Mouse (Mus musculus): ENCODE results near the gene Rgs8.

The Rgs8 gene

GRCm38 (mm10) chr1:153673900-153674299 lies 21.1 kb downstream of the Rgs8 start:
- DNase-seq (ENCODE audit: low spot score in 2 of 2): no peak

- no peak for DNase-seq (ENCODE audit: low spot score in 2 of 2)
Observed at GRCm38 (mm10) chr1:153675591-153675990, 22.8 kb downstream of the Rgs8 start.

DNA sequence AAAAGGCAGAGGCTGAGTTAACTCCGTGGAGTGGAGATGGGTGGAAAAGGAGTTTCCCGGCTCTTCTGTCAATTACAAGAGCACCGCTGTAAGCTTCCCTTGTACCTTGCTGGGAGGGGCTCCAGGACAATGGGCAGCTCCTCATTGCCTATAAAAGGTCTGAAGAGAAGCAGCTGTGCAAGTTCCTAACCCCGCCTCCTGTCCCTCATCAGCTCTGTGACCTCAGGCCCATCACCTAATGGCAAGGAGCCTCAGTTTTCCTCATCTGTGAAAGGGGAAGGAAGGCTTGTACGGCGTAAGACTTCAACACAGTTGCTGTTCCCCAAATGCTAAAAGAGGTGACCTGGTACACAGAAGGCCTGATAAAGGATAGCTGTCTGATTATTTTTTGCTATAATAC lies 24.8 kb downstream of the Rgs8 start:
- DNase-seq (ENCODE audit: low spot score in 2 of 2): no peak

DNA sequence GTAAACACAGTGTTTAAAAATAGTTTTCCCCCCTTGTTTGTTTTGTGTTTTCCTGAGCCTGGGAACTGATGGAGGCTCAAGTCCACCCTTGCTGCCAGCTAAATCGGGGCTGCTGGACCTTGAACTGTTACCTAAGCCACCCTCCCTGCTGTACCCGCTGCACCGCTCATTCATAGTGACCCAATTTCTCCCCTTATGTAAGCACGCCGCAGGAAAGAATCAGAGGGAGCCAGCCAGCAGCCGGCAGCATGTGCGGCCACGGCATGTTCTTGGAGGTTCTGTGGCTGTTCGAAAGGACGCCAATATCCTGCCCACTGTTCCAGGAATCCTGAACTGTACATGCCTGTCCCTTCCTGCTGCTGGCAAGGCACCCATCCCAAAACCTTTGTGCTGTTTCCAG lies 26.3 kb downstream of the Rgs8 start:
- DNase-seq (ENCODE audit: low spot score in 2 of 2): no peak

DNA sequence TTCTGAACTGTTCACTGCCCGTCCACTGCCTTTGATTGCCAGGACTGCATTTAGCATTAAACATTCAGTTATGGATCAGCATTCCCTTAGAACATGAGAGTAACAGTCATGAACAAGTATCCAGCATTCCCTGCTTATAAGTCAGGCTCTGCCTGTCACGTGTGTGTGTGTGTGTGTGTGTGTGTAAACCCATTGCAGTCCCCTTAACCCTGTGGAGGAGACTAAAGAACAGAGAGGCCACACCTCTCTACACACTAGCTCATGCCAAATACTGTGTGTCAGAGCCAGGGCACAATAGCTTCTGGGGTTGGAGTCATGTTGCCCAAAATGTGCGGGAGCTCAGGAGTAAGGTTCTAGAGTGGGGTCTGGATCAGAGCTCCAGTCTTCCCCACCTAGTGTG lies 26.8 kb downstream of the Rgs8 start:
- no peak for DNase-seq (ENCODE audit: low spot score in 2 of 2)

GRCm38 (mm10) chr1:153680363-153680762 lies 27.5 kb downstream of the Rgs8 start:
- no peak for DNase-seq (ENCODE audit: low spot score in 2 of 2)

- no peak for DNase-seq (ENCODE audit: low spot score in 2 of 2)
Observed at GRCm38 (mm10) chr1:153681036-153681435, 28.2 kb downstream of the Rgs8 start.

- DNase-seq (ENCODE audit: low spot score in 2 of 2): no peak
Observed at GRCm38 (mm10) chr1:153683190-153683589, 30.4 kb downstream of the Rgs8 start.

- no peak for DNase-seq (ENCODE audit: low spot score in 2 of 2)
Observed at GRCm38 (mm10) chr1:153685630-153686029, 32.8 kb downstream of the Rgs8 start.

DNA sequence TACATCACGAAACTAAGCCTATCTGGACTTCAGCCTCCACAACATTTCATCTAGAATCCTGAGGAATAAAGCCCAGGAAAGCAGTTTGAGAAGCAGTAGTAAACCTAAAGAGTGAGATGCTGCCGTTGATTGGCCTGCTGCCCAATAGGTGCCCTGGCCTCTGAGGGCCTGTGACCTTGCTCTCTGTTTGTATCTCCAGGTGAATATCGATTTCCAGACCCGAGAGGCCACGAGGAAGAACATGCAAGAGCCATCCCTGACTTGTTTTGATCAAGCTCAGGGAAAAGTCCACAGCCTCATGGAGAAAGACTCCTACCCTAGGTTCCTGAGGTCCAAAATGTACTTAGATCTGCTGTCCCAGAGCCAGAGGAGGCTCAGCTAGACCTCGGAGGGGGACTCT lies 39.7 kb downstream of the Rgs8 start:
- no peak for DNase-seq (ENCODE audit: low spot score in 2 of 2)

DNA sequence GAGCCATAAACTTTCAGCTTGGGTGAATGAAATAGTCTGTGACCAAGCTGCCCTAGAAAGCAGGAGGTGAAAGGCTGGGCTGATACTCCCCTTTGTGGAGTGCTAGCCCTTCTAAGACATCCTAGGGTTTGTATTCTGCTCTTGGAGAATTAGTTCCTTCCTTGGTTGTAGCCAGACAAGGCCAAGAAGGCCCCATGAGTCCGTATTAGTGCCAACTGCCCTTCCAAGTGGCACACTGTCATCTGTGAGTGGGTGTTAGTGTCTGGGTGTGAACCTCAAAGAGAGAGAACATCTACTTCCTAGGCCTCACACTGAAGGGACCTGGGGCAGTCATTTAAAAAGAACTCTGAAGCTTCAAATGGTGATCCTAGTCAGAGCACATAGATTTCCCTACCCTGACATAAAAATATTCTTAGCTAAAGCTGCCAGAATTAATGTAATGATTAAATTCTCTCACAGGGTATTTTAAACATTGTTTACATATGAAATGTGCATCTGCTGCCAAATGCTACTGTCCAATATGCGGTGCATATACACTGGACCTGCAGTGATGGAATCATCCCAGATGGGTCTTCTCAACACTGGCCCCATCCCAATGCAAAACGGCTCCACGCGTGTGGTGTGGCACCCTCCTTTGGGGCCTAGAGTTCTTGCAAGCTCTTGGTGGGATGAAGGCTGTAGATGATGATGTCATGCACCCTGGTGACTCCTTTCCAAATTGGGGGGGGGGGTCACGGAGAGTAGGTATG lies 41.7 kb downstream of the Rgs8 start:
- no peak for DNase-seq (ENCODE audit: low spot score in 2 of 2)

DNA sequence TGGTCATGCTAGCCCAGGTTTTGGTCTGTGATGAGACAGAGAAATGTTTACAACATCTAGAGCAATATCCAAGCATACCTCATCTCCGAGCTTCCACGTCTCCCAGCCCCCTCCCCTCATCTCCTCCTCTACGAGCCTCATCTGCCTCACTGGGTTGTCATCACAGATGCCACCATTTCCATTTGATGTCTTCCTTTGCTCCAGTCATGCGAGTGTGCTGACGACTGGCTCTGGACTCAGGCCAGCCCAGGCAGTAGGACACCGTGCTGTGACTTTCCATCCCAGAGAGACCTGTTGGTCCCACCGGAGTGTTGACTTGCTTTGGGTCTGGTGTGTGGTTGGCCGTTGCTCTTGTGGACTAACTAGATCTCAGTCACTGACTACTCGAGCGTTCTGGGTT lies 42.6 kb downstream of the Rgs8 start:
- DNase-seq (ENCODE audit: low spot score in 2 of 2): no peak

DNA sequence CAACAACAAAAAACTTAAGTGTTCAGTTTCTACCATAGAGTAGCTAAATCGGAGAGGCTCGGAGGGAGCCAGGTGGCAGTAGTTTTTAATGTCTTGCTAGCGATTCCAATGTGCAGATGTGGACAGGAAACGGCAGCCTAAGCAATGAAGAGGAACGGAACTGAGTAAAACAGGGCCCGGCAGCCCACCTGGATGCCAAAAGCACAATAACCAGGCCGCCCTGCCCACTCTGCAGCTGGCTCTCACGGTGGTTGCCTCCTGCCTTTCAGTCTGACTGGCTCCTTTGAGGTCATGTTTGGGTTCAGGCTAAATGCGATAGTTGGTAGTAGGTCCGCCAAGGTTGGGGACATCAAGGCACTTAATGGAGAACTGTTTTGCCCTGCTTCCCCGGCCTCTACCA lies 43.3 kb downstream of the Rgs8 start:
- peak in 1 of 2 experiments; percentile 56 for DNase-seq (ENCODE audit: low spot score in 2 of 2)

DNA sequence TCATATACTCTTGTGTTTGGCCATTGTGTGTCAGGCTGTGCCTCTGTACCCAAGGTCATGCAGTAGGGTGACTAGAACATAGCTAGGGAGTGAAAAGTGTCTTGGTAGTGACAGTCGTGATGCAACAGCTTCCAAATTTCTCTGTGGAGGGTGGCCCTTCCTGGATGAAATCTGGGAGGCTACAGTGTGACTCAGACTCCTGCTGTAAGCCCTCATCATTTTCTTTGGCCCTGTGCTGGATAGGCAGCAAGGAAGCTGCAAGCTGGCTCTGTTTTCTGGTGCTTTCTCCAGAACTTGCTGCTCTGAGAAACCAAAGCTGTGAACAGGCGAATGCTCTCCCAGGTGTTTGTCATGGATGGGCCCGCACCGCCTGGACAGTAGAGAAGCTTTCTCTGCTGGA lies 43.7 kb downstream of the Rgs8 start:
- DNase-seq (ENCODE audit: low spot score in 2 of 2): no peak

GRCm38 (mm10) chr1:153697581-153698251 lies 44.9 kb downstream of the Rgs8 start:
- DNase-seq (ENCODE audit: low spot score in 2 of 2): no peak

DNA sequence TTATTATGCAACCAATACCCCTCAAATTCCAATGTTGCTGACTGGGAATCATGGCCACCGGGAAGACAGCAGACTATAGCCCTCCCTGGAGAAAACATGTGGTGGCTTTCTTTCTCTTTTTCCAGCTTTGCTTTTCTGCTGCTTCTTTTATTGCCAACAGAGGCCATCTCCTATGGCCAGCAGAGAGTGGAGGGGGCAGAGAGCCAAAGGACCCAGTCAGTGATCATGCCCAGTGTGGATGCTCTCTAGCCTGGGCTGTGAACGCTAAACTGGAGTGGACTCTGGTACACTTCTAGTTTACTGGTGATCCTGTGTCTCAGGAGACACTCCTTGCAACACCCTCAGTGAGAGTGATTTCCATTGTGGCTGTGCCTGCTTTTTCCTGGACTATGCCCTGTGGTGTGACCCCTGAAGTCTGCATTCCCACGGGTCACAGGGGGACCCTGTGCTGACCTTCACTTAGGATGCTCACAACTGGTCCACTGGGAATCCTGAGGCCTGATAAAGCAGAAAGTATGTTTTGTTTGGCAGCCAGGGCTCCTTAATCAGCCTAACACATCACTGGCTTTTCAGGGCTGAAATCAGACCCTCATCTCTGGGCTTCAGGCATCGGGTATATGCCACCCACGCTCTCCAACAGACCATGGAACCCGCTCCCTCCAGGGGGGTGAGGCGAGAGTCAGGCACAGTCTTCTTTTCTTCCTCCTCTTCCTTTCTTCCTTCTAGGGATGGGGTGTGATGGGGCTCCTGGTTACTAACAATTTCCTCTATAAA lies 45.7 kb downstream of the Rgs8 start:
- DNase-seq (ENCODE audit: low spot score in 2 of 2): no peak

GRCm38 (mm10) chr1:153700448-153701063 lies 47.7 kb downstream of the Rgs8 start:
- no peak for DNase-seq (ENCODE audit: low spot score in 2 of 2)

DNA sequence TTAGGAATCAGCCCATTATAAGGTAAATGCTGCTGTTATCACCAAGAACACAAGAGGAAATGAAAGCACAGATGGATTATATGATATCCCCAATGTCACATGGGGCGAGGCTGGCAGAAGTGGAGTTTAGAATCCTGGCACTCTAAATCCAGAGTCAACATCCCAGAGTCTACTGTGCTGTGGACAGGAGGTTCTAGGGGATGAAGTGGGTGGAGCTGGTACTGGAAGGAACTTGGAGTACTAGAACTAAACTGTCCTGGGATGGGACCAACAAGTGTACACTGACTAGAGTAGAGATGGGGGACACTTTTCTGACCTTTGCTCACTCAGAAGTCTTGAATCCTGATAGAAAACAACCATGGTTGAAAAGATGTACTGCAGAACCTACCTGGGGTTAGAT lies 48.6 kb downstream of the Rgs8 start:
- no peak for DNase-seq (ENCODE audit: low spot score in 2 of 2)

DNA sequence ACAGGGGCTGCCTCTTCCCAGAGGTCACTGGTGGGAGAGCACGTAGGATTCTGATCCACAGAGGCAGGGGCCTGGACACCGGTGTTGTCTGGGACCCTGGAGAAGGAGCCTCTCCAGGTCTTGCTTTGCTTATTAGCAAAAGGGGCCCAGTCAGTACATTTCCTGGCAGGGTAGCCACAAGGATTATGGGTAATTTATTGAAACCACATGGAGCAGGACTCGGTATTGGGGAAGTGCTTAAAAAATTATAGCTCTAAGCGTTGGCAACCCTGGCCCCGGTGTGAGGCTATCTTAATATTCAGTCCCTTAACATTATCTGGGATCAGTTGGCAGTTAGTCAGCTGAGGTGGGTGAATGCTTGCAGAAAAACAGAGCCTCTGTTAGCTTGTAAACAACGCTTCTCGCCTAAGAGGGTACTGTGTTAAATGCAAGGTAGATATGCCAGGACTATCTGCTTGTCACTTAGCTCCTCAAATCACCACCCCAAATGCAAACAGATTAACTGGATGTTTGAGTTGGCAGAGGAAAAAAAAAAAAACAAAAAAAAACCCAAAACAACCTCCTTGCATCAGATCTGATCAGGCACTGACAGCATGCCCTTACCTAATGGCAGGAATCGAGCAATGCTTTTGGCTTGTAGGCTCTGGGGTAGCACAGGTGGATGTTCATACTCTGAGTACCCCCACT lies 49.5 kb downstream of the Rgs8 start:
- DNase-seq (ENCODE audit: low spot score in 2 of 2): no peak

- no peak for DNase-seq (ENCODE audit: low spot score in 2 of 2)
Observed at GRCm38 (mm10) chr1:153702853-153703410, 50.1 kb downstream of the Rgs8 start.

DNA sequence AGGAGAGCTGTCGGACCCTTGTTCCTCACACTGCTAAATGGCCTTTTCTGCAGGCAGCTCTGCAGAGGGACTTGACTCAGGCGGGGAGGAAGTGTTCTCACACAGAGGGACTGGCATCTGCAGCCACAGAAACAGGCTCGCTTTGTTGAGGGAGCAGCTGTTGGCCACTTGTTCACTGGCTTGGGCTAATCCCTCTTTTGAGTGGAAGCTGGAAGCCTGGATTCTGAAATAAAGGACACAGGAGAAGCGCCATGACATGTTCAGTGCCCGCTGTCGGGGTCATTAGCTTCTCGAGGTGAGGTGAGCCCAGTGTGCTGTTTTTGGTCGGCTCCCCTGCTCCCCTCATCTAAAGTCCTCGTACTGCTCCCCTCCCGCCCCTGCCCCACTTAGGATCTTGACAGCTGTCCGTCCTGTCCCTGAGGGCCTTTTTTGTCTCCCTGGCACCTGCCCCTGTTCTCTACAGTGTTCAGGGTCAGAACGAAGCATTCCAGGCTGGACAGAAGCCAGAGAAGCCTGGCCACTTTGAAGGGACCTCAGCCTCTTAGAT lies 50.7 kb downstream of the Rgs8 start:
- DNase-seq (ENCODE audit: low spot score in 2 of 2): no peak

Data from spleen, postnatal 10 days (tissue).